Mouse (Mus musculus) ES-Bruce4 (cell line): ENCODE measurements around the gene Gp1bb.

Source experiments
- CTCF ChIP-seq: IDR thresholded peaks from one replicate; pipeline ENCODE4 v1.8.1; 2011; ENCODE audit warnings: low read depth, low read length
- POLR2A ChIP-seq: IDR thresholded peaks from one replicate; pipeline ENCODE4 v1.8.1; 2011; ENCODE audit warnings: low read length; ENCODE audit not compliant: insufficient read depth

DNA sequence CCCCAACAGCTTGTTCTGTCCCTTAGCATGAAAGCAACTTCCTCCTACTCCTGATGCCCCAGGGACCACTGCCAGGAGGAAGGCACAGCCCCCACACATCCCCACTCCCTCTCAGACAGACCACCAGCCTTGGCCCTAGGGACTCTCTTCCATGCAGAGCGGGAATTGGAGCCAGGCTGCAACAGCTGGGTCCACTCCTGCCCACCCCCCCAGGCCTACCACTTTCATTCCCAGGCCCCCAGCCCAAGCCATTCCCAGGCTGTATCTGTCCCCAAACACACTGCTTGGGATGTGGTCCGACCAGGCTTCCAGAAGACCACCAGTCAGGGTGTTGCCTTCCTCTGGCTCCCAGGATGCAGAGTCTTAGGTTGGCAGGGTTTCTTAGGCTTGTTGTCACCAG lies 13.1 kb downstream of the Gp1bb start:
- TF ChIP-seq POLR2A (no peak), CTCF (no peak)
